Mouse (Mus musculus): Measurements from ENCODE around the gene Bcl2l2.

GRCm38 (mm10) chr14:54855726-54856125, 27.5 kb upstream of the Bcl2l2 start:
- TF ChIP-seq MAX (IDR thresholded peaks at IDR 0.05) (no peak), CTCF (IDR thresholded peaks at IDR 0.05; ENCODE audit: control insufficient read depth, insufficient read depth, insufficient read length) (no peak)

Measured in C2C12 (cell line).